Mouse (Mus musculus) cerebellum, adult 2 months (tissue): ENCODE measurements around the gene Ube3b. TPM values are rescaled to one million over a fixed set of nuclear protein-coding genes. Genes with fewer than 3 reads are reported as not detected.

Source experiments
- DNase-seq, 2 experiments: peaks; one replicate each; pipeline ENCODE4 v3.0.0; 2021
- H3K27ac ChIP-seq: fragments of 200-500 bp; 2 replicates; pipeline ENCODE4 v1.5.1; 2012; ENCODE audit warnings: low read length, control low read depth, inconsistent platforms; ENCODE audit not compliant: insufficient read depth
- H3K27me3 ChIP-seq: fragments of 200-500 bp; 2 replicates; pipeline ENCODE4 v1.6.1; 2012; ENCODE audit warnings: inconsistent platforms, mild to moderate bottlenecking, low read length, moderate library complexity; ENCODE audit not compliant: control insufficient read depth, insufficient read depth
- H3K4me1 ChIP-seq: fragments of 200-500 bp; 2 replicates; pipeline ENCODE4 v1.6.1; 2011; ENCODE audit warnings: low read length; ENCODE audit not compliant: control insufficient read depth, insufficient read depth
- H3K4me3 ChIP-seq: fragments of 200-500 bp; replicated peaks from 2 replicates; pipeline ENCODE3; 2011; ENCODE audit warnings: mild to moderate bottlenecking, low read depth, low read length, control low read depth; ENCODE audit not compliant: insufficient read depth
- CTCF ChIP-seq: fragments of 200-500 bp; IDR thresholded peaks from 2 replicates; pipeline ENCODE4 v1.5.1; 2011; ENCODE audit warnings: low read depth, mild to moderate bottlenecking, control low read depth, low read length, moderate library complexity, borderline replicate concordance; ENCODE audit not compliant: insufficient read depth
- POLR2A ChIP-seq: fragments of 200-500 bp; IDR thresholded peaks from 2 replicates; pipeline ENCODE4 v1.6.1; 2011; ENCODE audit warnings: low read length, control low read depth, borderline replicate concordance; ENCODE audit not compliant: insufficient read depth
- WGBS: fragments of 180-500 bp; shearing (Covaris S2); methylation state at CpG from one replicate; pipeline ENCODE4 v1.1.7; 2018; 5-methylcytosine and 5-hydroxymethylcytosine counted together
- polyA plus RNA-seq: library from polyadenylated mRNA; depleted of rRNA; stranded (reverse); fragments of >200 nt; gene quantifications from 2 replicates; pipeline ENCODE4 v1.2.3, GENCODE M21; 2012; rRNA removed

Gene Ube3b
- polyA plus RNA-seq, 1 experiment: 62.9 TPM

DNA sequence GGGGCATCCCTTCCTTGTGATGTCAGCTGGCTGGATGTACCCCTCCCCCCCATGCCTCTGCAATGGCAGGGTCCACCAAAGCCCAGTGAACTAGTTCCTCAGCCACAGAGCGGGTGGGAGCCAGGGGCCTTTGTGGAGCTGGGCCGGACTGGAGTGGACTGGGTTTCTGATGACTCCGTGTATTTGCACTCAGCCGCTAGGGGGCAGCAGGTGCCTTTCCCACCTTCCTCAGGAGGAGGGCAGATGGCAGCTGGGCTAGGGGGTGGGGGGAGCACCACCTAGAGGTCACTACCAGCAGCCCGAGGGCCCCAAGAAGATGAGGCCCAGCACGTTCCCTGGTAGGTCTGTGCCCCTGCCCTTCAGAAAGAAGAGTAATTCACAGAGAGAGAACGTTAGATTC is 80.8 kb downstream of the Ube3b start:
- WGBS: 11% methylated on average over 7 of the region's 7 CpGs
- Histone ChIP-seq H3K4me3 (no peak overlapping the region), H3K4me1 (peaks cover 5% of the 10 kb centered on the region; the same call in 1 of the 2 replicates), H3K27ac (no peak overlapping the region), H3K27me3 (no peaks in the 10 kb centered on the region)
- TF ChIP-seq POLR2A (no peak), CTCF (peak; percentile 79)
- DNase-seq: peak; percentile 73 to 77

DNA sequence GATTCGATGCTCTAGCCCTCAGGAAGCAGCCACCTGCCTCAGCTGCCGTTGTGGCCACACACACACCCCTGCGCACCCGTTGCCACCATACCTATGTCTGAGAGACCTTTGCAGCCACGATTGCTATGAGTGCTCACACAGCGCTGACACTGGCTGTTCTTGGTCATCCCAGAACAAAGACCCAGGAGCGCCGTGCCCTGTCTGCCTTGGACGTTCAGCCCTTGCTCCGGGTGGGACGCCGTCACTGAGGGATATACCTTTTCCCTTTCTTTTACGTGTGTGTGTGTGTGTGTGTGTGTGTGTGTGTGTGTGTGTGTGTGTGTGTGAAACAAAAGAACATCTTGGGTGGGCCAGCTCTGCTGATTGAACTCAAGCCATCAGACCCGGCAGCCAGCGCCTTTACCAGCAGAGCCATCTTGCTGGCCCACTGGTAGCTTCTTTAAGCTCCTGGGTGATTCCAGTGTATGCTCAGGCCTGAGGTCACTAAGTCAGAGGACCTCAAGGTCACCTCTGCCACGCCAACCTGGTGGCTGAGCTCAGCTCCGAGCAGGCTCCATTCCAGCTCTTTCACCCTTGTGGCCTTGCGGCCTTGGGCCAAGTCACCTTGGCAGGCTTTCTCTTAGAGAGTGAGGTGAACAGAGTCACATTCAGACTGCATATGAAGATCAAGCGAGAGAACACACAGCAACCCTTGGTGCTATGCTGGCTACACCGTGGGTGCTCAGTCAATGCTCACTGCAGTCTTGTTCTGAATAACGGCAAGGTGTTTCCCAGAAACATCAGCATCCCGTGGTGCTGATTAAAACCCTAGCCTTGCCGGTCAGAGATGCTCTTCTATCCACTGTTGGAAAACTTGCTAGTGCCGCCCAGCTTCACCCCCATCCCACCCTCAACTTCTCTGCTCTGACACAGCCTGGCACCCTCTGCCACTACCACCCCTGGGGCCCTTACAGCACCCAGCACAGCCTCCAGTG is 81.9 kb downstream of the Ube3b start:
- H3K4me3 ChIP-seq: no peak overlapping the region
- H3K27me3 ChIP-seq: no peaks in the 10 kb centered on the region
- no peak overlapping the region for H3K27ac ChIP-seq
- DNase-seq: no peak
- TF ChIP-seq POLR2A (no peak), CTCF (no peak)
- 69% methylated on average over 24 of the region's 24 CpGs for WGBS
- peaks cover 4% of the 10 kb centered on the region; the same call in 1 of the 2 replicates for H3K4me1 ChIP-seq

DNA sequence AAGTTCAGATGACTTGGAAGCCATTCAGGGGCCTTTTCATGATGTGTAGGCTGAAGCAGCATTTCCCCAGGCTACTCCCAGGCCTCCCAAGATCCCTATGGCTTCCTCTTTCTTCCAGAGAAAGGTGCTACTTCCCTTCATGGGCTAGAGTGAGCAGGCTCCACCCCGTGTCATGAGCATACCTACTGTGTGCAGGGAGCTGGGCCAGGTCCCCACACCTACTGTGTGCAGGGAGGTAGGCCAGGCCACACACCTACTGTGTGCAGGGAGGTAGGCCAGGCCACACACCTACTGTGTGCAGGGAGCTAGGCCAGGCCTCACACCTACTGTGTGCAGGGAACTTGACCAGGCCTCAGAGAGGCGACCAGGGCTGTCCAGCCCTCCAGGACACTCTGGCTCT is 84.2 kb downstream of the Ube3b start:
- no peaks in the 10 kb centered on the region for H3K4me1 ChIP-seq
- H3K27ac ChIP-seq: no peak overlapping the region
- H3K27me3 ChIP-seq: no peaks in the 10 kb centered on the region
- 76% methylated on average over 2 of the region's 2 CpGs for WGBS
- H3K4me3 ChIP-seq: no peak overlapping the region
- DNase-seq: no peak
- TF ChIP-seq CTCF (no peak), POLR2A (no peak)

DNA sequence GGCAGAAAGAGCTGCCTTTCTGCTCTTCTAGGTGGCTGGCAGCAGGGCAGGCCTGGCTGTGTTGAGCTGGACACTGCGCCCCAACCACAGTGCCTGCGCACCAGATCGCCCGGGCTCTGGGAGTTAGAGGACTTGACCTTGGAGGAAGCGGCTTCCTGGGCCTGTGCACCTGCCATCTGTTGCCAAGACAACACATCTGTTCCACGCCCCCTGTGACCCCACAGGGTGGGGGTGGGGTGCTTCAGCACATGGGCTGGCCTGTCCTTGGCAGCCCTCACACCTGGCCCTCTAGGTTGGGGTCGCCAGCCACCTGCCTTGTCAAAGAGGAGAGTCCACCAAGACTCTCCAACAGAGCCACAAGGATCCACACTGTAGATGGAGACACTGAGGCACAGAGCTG is 85.2 kb downstream of the Ube3b start:
- Histone ChIP-seq H3K27ac (no peak overlapping the region), H3K27me3 (no peaks in the 10 kb centered on the region), H3K4me1 (no peaks in the 10 kb centered on the region), H3K4me3 (no peak overlapping the region)
- no peak for DNase-seq
- WGBS: 84% methylated on average over 7 of the region's 7 CpGs
- no peak for TF ChIP-seq CTCF
- TF ChIP-seq POLR2A: no peak

DNA sequence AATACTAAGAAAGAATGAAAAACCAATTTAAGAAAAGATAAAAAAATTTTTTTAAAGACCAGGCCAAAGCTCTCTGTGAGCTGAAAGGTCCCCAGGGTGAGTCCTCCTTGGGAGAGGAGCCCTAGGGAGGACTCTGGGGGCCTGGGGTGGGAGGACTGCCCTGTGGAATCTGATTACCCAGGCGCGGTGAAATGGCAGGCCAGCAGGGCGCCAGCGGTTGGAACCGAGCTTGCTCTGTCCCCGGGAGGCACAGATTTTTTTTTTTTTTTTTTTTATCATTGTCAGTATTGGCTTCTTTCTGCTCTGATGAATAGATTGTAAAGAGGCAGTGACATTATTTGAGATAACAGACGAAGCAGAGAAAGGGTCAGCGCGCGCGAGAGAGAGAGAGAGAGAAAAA is 86.6 kb downstream of the Ube3b start:
- TF ChIP-seq CTCF: no peak
- TF ChIP-seq POLR2A: no peak
- Histone ChIP-seq H3K4me1 (no peaks in the 10 kb centered on the region), H3K4me3 (no peak overlapping the region), H3K27ac (no peak overlapping the region), H3K27me3 (no peaks in the 10 kb centered on the region)
- WGBS: 16% methylated on average over 11 of the region's 11 CpGs
- DNase-seq: no peak

DNA sequence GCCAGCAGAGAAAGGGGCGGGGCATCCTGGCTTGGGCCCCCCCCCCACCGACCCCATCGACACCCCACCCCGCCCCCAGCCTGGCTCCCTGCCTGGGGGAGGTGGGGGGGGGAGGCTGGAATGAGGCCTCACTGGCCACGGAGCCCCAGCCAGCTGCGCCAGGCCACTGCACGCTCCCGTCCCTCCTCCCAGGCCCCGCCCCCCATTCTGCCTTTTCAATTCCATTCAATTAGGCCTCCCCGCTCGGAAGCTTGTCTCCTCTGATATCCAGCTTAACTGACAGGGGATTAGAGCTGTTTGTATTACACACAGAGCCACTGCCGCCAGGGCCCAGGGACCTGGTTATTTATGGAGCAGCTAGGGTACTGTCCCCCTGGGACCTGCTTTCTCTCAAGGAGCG is 87.0 kb downstream of the Ube3b start:
- H3K4me1 ChIP-seq: no peaks in the 10 kb centered on the region
- H3K4me3 ChIP-seq: no peak overlapping the region
- TF ChIP-seq CTCF (no peak), POLR2A (no peak)
- peak in 1 of 2 experiments; percentile 46 for DNase-seq
- H3K27me3 ChIP-seq: no peaks in the 10 kb centered on the region
- 10% methylated on average over 7 of the region's 13 CpGs for WGBS
- H3K27ac ChIP-seq: peak overlapping the region; percentile 23; the same call in 1 of the 2 replicates

DNA sequence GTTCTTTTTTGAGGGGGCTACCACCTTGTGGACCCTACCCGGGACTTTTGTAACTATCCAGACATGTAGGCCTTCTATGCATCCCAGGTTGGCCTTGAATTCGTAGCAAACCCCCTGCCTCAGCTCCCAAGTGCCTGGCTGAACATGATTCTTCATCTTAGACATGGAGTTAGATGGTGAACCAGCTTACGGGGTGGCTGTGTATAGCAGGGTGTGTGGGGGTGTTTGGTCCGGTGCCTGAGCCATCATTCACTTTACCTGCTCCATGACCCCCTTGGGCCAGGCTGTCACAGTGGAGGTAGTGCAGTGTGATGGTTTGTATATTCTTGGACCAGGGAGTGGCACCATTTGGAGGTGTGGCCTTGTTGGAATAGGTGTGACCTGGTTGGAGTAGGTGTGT is 87.6 kb downstream of the Ube3b start:
- H3K27ac ChIP-seq: no peak overlapping the region
- WGBS: 72% methylated on average over 4 of the region's 4 CpGs
- no peaks in the 10 kb centered on the region for H3K4me1 ChIP-seq
- H3K4me3 ChIP-seq: no peak overlapping the region
- no peak for DNase-seq
- no peaks in the 10 kb centered on the region for H3K27me3 ChIP-seq
- TF ChIP-seq CTCF (no peak), POLR2A (no peak)

DNA sequence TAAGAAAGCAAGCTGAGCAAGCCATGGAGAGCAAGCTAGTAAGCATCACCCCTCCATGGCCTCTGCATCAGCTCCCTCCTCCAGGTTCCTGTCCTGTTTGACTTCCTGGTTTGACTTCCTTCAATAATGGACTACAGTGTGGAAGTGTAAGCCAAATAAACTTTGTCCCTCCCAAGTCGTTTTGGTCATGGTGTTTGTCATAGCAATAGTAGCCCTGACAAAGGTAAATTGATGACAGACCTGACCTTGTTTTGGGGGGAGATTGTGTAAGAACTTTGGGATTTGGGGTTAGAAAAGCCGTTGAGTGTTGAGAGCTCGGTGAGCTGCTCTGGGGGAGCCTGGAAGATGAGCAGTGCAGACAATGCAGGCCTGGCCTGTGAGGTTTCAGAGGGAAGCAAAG is 90.0 kb downstream of the Ube3b start:
- no peaks in the 10 kb centered on the region for H3K27me3 ChIP-seq
- WGBS: 88% methylated on average over 3 of the region's 3 CpGs
- no peak overlapping the region for H3K4me3 ChIP-seq
- H3K4me1 ChIP-seq: no peaks in the 10 kb centered on the region; the same call in 1 of the 2 replicates
- H3K27ac ChIP-seq: no peak overlapping the region
- no peak for DNase-seq
- TF ChIP-seq POLR2A (no peak), CTCF (no peak)

Other genes with a start within 250 kb of the Ube3b start
- gene Acacb, start 234.1 kb upstream of the Ube3b start, polyA plus RNA-seq: 4.6 and 5.2 TPM in 2 replicates
- not detected in 2 replicates for gene Foxn4, start 106.8 kb upstream of the Ube3b start, polyA plus RNA-seq
- 0.67 and 0.69 TPM in 2 replicates for gene Myo1h, start 91.4 kb upstream of the Ube3b start, polyA plus RNA-seq
- gene Kctd10, start 99 bp upstream of the Ube3b start, polyA plus RNA-seq: 42.5 and 44.3 TPM in 2 replicates
- gene Mmab, start 63.5 kb downstream of the Ube3b start, polyA plus RNA-seq: 16.9 and 19.2 TPM in 2 replicates
- gene Mvk, start 63.7 kb downstream of the Ube3b start, polyA plus RNA-seq: 37.1 and 38.8 TPM in 2 replicates
- 18.7 and 20.5 TPM in 2 replicates for gene Fam222a, start 187.4 kb downstream of the Ube3b start, polyA plus RNA-seq